Mouse (Mus musculus): ENCODE data around the gene Cyp2b10. TPM values are rescaled to one million over a fixed set of nuclear protein-coding genes. Genes with fewer than 3 reads are reported as not detected.
"Not testable (repeated sequence)": the region's sequence is repeated elsewhere in the genome, so short reads cannot be mapped to it uniquely, and the experiment has no call there.

Gene Cyp2b10
- polyA plus RNA-seq, 1 experiment from 2014 or later, result not detected

- DNase-seq (ENCODE audit: low spot score), result no peak
- Histone ChIP-seq H3K27me3 (replicated peaks; ENCODE audit: control insufficient read depth, insufficient read depth, low read length) (no peaks in the 10 kb centered on the region), H3K4me2 (ENCODE audit: low read length) (no peak overlapping the region), H3K9me3 (replicated peaks; ENCODE audit: control insufficient read depth, low read length) (no peaks in the 10 kb centered on the region), H3K9ac (ENCODE audit: low read length) (no peak overlapping the region), H3K27ac (ENCODE audit: low read depth, low read length) (no peak overlapping the region), H3K4me3 (ENCODE audit: low read depth, low read length) (no peak overlapping the region), H3K4me1 (ENCODE audit: control insufficient read depth, insufficient read depth, low read length) (no peaks in the 10 kb centered on the region), H3K36me3 (ENCODE audit: control insufficient read depth, insufficient read depth, low read length) (no peaks in the 10 kb centered on the region)
- no peak for ATAC-seq
Observed at GRCm38 (mm10) chr7:25872624-25873023, 24.8 kb upstream of the Cyp2b10 start.

- Histone ChIP-seq H3K27ac (ENCODE audit: low read depth, low read length) (no peak overlapping the region), H3K4me1 (ENCODE audit: control insufficient read depth, insufficient read depth, low read length) (no peaks in the 10 kb centered on the region), H3K27me3 (replicated peaks; ENCODE audit: control insufficient read depth, insufficient read depth, low read length) (no peaks in the 10 kb centered on the region), H3K36me3 (ENCODE audit: control insufficient read depth, insufficient read depth, low read length) (no peaks in the 10 kb centered on the region), H3K4me3 (ENCODE audit: low read depth, low read length) (no peak overlapping the region), H3K4me2 (ENCODE audit: low read length) (no peak overlapping the region), H3K9ac (ENCODE audit: low read length) (no peak overlapping the region), H3K9me3 (replicated peaks; ENCODE audit: control insufficient read depth, low read length) (no peaks in the 10 kb centered on the region)
- 54% methylated on average over 6 of the region's 6 CpGs for WGBS
- DNase-seq (ENCODE audit: low spot score), result no peak
- ATAC-seq, result no peak
Observed at GRCm38 (mm10) chr7:25878735-25879134, 18.7 kb upstream of the Cyp2b10 start.

- ATAC-seq; H3K4me2 ChIP-seq (ENCODE audit: low read length); H3K27ac ChIP-seq (ENCODE audit: low read depth, low read length); H3K36me3 ChIP-seq (ENCODE audit: control insufficient read depth, insufficient read depth, low read length); H3K4me1 ChIP-seq (ENCODE audit: control insufficient read depth, insufficient read depth, low read length); DNase-seq (ENCODE audit: low spot score); H3K9ac ChIP-seq (ENCODE audit: low read length); H3K9me3 ChIP-seq (replicated peaks; ENCODE audit: control insufficient read depth, low read length); H3K27me3 ChIP-seq (replicated peaks; ENCODE audit: control insufficient read depth, insufficient read depth, low read length); H3K4me3 ChIP-seq (ENCODE audit: low read depth, low read length): not testable (repeated sequence)
- 1% methylated on average over 7 of the region's 7 CpGs for WGBS
Observed at GRCm38 (mm10) chr7:25880721-25881120, 16.7 kb upstream of the Cyp2b10 start.

GRCm38 (mm10) chr7:25884272-25884671 lies 13.1 kb upstream of the Cyp2b10 start:
- H3K4me3 ChIP-seq (ENCODE audit: low read depth, low read length), result no peak overlapping the region
- no peak overlapping the region for H3K4me2 ChIP-seq (ENCODE audit: low read length)
- no peaks in the 10 kb centered on the region for H3K27me3 ChIP-seq (replicated peaks; ENCODE audit: control insufficient read depth, insufficient read depth, low read length)
- H3K27ac ChIP-seq (ENCODE audit: low read depth, low read length), result no peak overlapping the region
- no peak overlapping the region for H3K9ac ChIP-seq (ENCODE audit: low read length)
- WGBS, result 90% methylated on average over 1 of the region's 1 CpGs
- H3K9me3 ChIP-seq (replicated peaks; ENCODE audit: control insufficient read depth, low read length), result no peaks in the 10 kb centered on the region
- ATAC-seq, result no peak
- no peaks in the 10 kb centered on the region for H3K36me3 ChIP-seq (ENCODE audit: control insufficient read depth, insufficient read depth, low read length)
- no peaks in the 10 kb centered on the region for H3K4me1 ChIP-seq (ENCODE audit: control insufficient read depth, insufficient read depth, low read length)
- DNase-seq (ENCODE audit: low spot score), result no peak

GRCm38 (mm10) chr7:25887758-25888157 lies 9.7 kb upstream of the Cyp2b10 start:
- Histone ChIP-seq H3K9ac (ENCODE audit: low read length) (no peak overlapping the region), H3K4me1 (ENCODE audit: control insufficient read depth, insufficient read depth, low read length) (no peaks in the 10 kb centered on the region), H3K4me3 (ENCODE audit: low read depth, low read length) (no peak overlapping the region), H3K36me3 (ENCODE audit: control insufficient read depth, insufficient read depth, low read length) (no peaks in the 10 kb centered on the region), H3K27me3 (replicated peaks; ENCODE audit: control insufficient read depth, insufficient read depth, low read length) (no peaks in the 10 kb centered on the region), H3K9me3 (replicated peaks; ENCODE audit: control insufficient read depth, low read length) (no peaks in the 10 kb centered on the region), H3K27ac (ENCODE audit: low read depth, low read length) (no peak overlapping the region), H3K4me2 (ENCODE audit: low read length) (no peak overlapping the region)
- no peak for DNase-seq (ENCODE audit: low spot score)
- no peak for ATAC-seq
- WGBS, result 84% methylated on average over 3 of the region's 3 CpGs

- Histone ChIP-seq H3K4me2 (ENCODE audit: low read length) (no peak overlapping the region), H3K4me1 (ENCODE audit: control insufficient read depth, insufficient read depth, low read length) (no peaks in the 10 kb centered on the region), H3K27ac (ENCODE audit: low read depth, low read length) (no peak overlapping the region), H3K9ac (ENCODE audit: low read length) (no peak overlapping the region), H3K36me3 (ENCODE audit: control insufficient read depth, insufficient read depth, low read length) (no peaks in the 10 kb centered on the region), H3K9me3 (replicated peaks; ENCODE audit: control insufficient read depth, low read length) (no peaks in the 10 kb centered on the region), H3K4me3 (ENCODE audit: low read depth, low read length) (no peak overlapping the region), H3K27me3 (replicated peaks; ENCODE audit: control insufficient read depth, insufficient read depth, low read length) (no peaks in the 10 kb centered on the region)
- 85% methylated on average over 5 of the region's 5 CpGs for WGBS
- ATAC-seq, result no peak
- DNase-seq (ENCODE audit: low spot score), result no peak
Observed at GRCm38 (mm10) chr7:25893159-25893558, 4.3 kb upstream of the Cyp2b10 start.

- Histone ChIP-seq H3K9me3 (replicated peaks; ENCODE audit: control insufficient read depth, low read length) (no peaks in the 10 kb centered on the region), H3K4me1 (ENCODE audit: control insufficient read depth, insufficient read depth, low read length) (no peaks in the 10 kb centered on the region), H3K4me3 (ENCODE audit: low read depth, low read length) (no peak overlapping the region), H3K27ac (ENCODE audit: low read depth, low read length) (no peak overlapping the region), H3K36me3 (ENCODE audit: control insufficient read depth, insufficient read depth, low read length) (no peaks in the 10 kb centered on the region), H3K27me3 (replicated peaks; ENCODE audit: control insufficient read depth, insufficient read depth, low read length) (no peaks in the 10 kb centered on the region), H3K9ac (ENCODE audit: low read length) (no peak overlapping the region), H3K4me2 (ENCODE audit: low read length) (no peak overlapping the region)
- WGBS, result 51% methylated on average over 1 of the region's 1 CpGs
- ATAC-seq (no peak), DNase-seq (ENCODE audit: low spot score) (no peak)
Observed at GRCm38 (mm10) chr7:25895162-25895561, 2.3 kb upstream of the Cyp2b10 start.

GRCm38 (mm10) chr7:25898064-25898463 lies 644 bp downstream of the Cyp2b10 start:
- H3K27me3 ChIP-seq (replicated peaks; ENCODE audit: control insufficient read depth, insufficient read depth, low read length), result no peaks in the 10 kb centered on the region
- no peak overlapping the region for H3K9ac ChIP-seq (ENCODE audit: low read length)
- ATAC-seq (no peak), DNase-seq (ENCODE audit: low spot score) (no peak)
- H3K27ac ChIP-seq (ENCODE audit: low read depth, low read length), result no peak overlapping the region
- H3K36me3 ChIP-seq (ENCODE audit: control insufficient read depth, insufficient read depth, low read length), result no peaks in the 10 kb centered on the region
- H3K4me1 ChIP-seq (ENCODE audit: control insufficient read depth, insufficient read depth, low read length), result no peaks in the 10 kb centered on the region
- H3K4me2 ChIP-seq (ENCODE audit: low read length), result no peak overlapping the region
- H3K4me3 ChIP-seq (ENCODE audit: low read depth, low read length), result no peak overlapping the region
- no peaks in the 10 kb centered on the region for H3K9me3 ChIP-seq (replicated peaks; ENCODE audit: control insufficient read depth, low read length)
- WGBS, result 91% methylated on average over 7 of the region's 7 CpGs

GRCm38 (mm10) chr7:25902061-25902690 lies 4.8 kb downstream of the Cyp2b10 start:
- no peak overlapping the region for H3K4me2 ChIP-seq (ENCODE audit: low read length)
- H3K36me3 ChIP-seq (ENCODE audit: control insufficient read depth, insufficient read depth, low read length), result no peaks in the 10 kb centered on the region
- no peaks in the 10 kb centered on the region for H3K4me1 ChIP-seq (ENCODE audit: control insufficient read depth, insufficient read depth, low read length)
- no peak overlapping the region for H3K9ac ChIP-seq (ENCODE audit: low read length)
- H3K9me3 ChIP-seq (replicated peaks; ENCODE audit: control insufficient read depth, low read length), result 0 out of 2 replicates have a peak, but pooled peaks cover 2% of the 10 kb centered on the region
- no peaks in the 10 kb centered on the region for H3K27me3 ChIP-seq (replicated peaks; ENCODE audit: control insufficient read depth, insufficient read depth, low read length)
- ATAC-seq (no peak), DNase-seq (ENCODE audit: low spot score) (no peak)
- WGBS, result 83% methylated on average over 8 of the region's 8 CpGs
- H3K27ac ChIP-seq (ENCODE audit: low read depth, low read length), result no peak overlapping the region
- no peak overlapping the region for H3K4me3 ChIP-seq (ENCODE audit: low read depth, low read length)
